Mouse (Mus musculus) left cerebral cortex, adult 18-20 months (tissue): ENCODE data around the gene Mlxip. TPM values are rescaled to one million over a fixed set of nuclear protein-coding genes. Genes with fewer than 3 reads are reported as not detected.

Source experiments
- DNase-seq, 2 experiments: peaks; one replicate each; pipeline ENCODE4 v3.0.0; 2021 to 2022; ENCODE audit warnings: low spot score in 2 of 2, mixed read lengths in 1 of 2
- total RNA-seq, 2 experiments: library from RNA; stranded (reverse); gene quantifications; 2 replicates each; pipeline ENCODE4 v1.2.3; 2021

Gene Mlxip
- total RNA-seq, 2 experiments from 2014 or later = 16.0 to 16.8 TPM

- DNase-seq = no peak
Observed at GRCm38 (mm10) chr5:123427556-123427955, 33.0 kb downstream of the Mlxip start.

GRCm38 (mm10) chr5:123431524-123432304 is 37.1 kb downstream of the Mlxip start:
- peak; percentile 15 to 30 for DNase-seq

GRCm38 (mm10) chr5:123432305-123432874 is 37.8 kb downstream of the Mlxip start:
- DNase-seq = no peak

- DNase-seq = no peak
Observed at GRCm38 (mm10) chr5:123436071-123436779, 41.6 kb downstream of the Mlxip start.

GRCm38 (mm10) chr5:123436780-123437175 is 42.2 kb downstream of the Mlxip start:
- peak; percentile 41 to 51 for DNase-seq

GRCm38 (mm10) chr5:123438381-123438780 is 43.8 kb downstream of the Mlxip start:
- DNase-seq = no peak

GRCm38 (mm10) chr5:123439312-123439711 is 44.7 kb downstream of the Mlxip start:
- DNase-seq = no peak

- DNase-seq = peak; percentile 12 to 28
Observed at GRCm38 (mm10) chr5:123439941-123440340, 45.3 kb downstream of the Mlxip start.

GRCm38 (mm10) chr5:123440664-123441063 is 46.1 kb downstream of the Mlxip start:
- DNase-seq = peak in 1 of 2 experiments; percentile 17

- no peak for DNase-seq
Observed at GRCm38 (mm10) chr5:123442283-123442682, 47.7 kb downstream of the Mlxip start.

GRCm38 (mm10) chr5:123444069-123444468 is 49.5 kb downstream of the Mlxip start:
- DNase-seq = peak; percentile 70 to 75

GRCm38 (mm10) chr5:123444849-123445334 is 50.3 kb downstream of the Mlxip start:
- DNase-seq = no peak

- DNase-seq = no peak
Observed at GRCm38 (mm10) chr5:123451886-123452285, 57.3 kb downstream of the Mlxip start.

- DNase-seq = no peak
Observed at GRCm38 (mm10) chr5:123461420-123461819, 66.8 kb downstream of the Mlxip start.

GRCm38 (mm10) chr5:123464638-123465037 is 70.0 kb downstream of the Mlxip start:
- DNase-seq = no peak

GRCm38 (mm10) chr5:123470784-123471400 is 76.3 kb downstream of the Mlxip start:
- no peak for DNase-seq

- no peak for DNase-seq
Observed at GRCm38 (mm10) chr5:123473817-123474216, 79.2 kb downstream of the Mlxip start.

- no peak for DNase-seq
Observed at GRCm38 (mm10) chr5:123487659-123488395, 93.2 kb downstream of the Mlxip start.

- DNase-seq = no peak
Observed at GRCm38 (mm10) chr5:123489112-123489785, 94.7 kb downstream of the Mlxip start, which contains the start of the genes Lrrc43 and Il31. Gene Lrrc43 (plus strand): TSS chr5:123489305. Gene Il31 (minus strand): TSS chr5:123489489.

- DNase-seq = no peak
Observed at GRCm38 (mm10) chr5:123489935-123490334, 95.3 kb downstream of the Mlxip start.
